Mouse (Mus musculus): ENCODE results near the gene Mrps2. TPM values are rescaled to one million over a fixed set of nuclear protein-coding genes. Genes with fewer than 3 reads are reported as not detected.
A peak's percentile ranks its signal among the peaks of the same experiment; 100 is the strongest.

Mrps2 gene
- polyA plus RNA-seq, 1 experiment from 2014 or later = 66.4 TPM

DNA sequence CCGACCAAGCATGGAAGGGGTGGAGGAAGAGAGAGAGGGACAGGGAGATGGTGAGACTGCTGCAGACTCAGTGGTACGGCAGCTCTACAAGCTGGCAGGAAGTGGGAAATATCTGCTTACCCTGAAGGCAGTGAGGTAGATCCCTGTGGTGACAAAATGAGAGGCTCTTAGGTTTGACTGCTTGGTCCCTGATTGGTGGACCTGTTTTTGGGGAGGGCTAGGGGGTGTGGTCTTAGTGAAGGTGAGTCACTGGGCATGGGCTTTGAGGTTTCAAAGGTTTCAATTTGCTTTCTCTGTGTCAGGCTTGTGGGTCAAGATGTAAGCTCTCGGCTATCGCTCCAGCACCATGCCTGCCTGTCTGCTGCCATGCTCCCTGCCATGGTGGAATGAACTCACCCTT, 22.8 kb upstream of the Mrps2 start:
- ATAC-seq (ENCODE audit: low FRiP score) (no peak), DNase-seq (ENCODE audit: low spot score) (no peak)
- Histone ChIP-seq H3K36me3 (ENCODE audit: control insufficient read depth, insufficient read depth, low read length) (no peaks in the 10 kb centered on the region), H3K27ac (ENCODE audit: low read depth, low read length) (no peak overlapping the region), H3K4me3 (ENCODE audit: low read depth, low read length) (no peak overlapping the region), H3K9me3 (ENCODE audit: control insufficient read depth, low read length) (no peaks in the 10 kb centered on the region), H3K9ac (ENCODE audit: low read depth, low read length) (no peak overlapping the region), H3K27me3 (ENCODE audit: control insufficient read depth, insufficient read depth, low read length) (no peaks in the 10 kb centered on the region), H3K4me2 (replicated peaks; ENCODE audit: low read depth, low read length) (no peak overlapping the region), H3K4me1 (replicated peaks; ENCODE audit: control insufficient read depth, insufficient read depth, low read length) (peaks cover 4% of the 10 kb centered on the region; the same call in 1 of the 2 replicates)
- WGBS = 77% methylated on average over 4 of the region's 4 CpGs

DNA sequence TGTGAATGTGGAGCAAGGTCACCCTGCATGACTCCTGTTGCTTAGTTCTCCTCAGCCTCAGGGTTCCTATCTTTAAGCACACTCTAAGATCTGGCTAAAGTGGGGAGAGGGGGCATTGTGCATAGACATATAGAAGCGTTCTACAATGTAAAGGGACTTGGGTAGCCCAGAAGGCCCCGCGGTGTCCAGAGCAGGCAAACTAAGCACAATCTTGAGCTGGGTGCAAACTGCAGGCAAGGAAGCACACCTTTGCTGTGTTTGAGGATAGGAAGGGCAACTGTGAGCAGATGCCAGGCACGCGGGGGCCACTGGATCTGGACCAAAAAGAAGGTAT, 21.7 kb upstream of the Mrps2 start:
- DNase-seq (ENCODE audit: low spot score) (no peak), ATAC-seq (ENCODE audit: low FRiP score) (0 out of 2 replicates have a peak, but pooled peaks have one; percentile 7)
- Histone ChIP-seq H3K27me3 (ENCODE audit: control insufficient read depth, insufficient read depth, low read length) (no peaks in the 10 kb centered on the region), H3K9me3 (ENCODE audit: control insufficient read depth, low read length) (no peaks in the 10 kb centered on the region), H3K4me2 (replicated peaks; ENCODE audit: low read depth, low read length) (peak overlapping the region; percentile 93), H3K9ac (ENCODE audit: low read depth, low read length) (peak overlapping the region; percentile 85), H3K4me3 (ENCODE audit: low read depth, low read length) (peak overlapping the region; percentile 77), H3K4me1 (replicated peaks; ENCODE audit: control insufficient read depth, insufficient read depth, low read length) (peaks cover 4% of the 10 kb centered on the region; the same call in 1 of the 2 replicates), H3K27ac (ENCODE audit: low read depth, low read length) (peak overlapping the region; percentile 42; the same call in 1 of the 2 replicates), H3K36me3 (ENCODE audit: control insufficient read depth, insufficient read depth, low read length) (no peaks in the 10 kb centered on the region)
- 17% methylated on average over 5 of the region's 5 CpGs for WGBS

DNA sequence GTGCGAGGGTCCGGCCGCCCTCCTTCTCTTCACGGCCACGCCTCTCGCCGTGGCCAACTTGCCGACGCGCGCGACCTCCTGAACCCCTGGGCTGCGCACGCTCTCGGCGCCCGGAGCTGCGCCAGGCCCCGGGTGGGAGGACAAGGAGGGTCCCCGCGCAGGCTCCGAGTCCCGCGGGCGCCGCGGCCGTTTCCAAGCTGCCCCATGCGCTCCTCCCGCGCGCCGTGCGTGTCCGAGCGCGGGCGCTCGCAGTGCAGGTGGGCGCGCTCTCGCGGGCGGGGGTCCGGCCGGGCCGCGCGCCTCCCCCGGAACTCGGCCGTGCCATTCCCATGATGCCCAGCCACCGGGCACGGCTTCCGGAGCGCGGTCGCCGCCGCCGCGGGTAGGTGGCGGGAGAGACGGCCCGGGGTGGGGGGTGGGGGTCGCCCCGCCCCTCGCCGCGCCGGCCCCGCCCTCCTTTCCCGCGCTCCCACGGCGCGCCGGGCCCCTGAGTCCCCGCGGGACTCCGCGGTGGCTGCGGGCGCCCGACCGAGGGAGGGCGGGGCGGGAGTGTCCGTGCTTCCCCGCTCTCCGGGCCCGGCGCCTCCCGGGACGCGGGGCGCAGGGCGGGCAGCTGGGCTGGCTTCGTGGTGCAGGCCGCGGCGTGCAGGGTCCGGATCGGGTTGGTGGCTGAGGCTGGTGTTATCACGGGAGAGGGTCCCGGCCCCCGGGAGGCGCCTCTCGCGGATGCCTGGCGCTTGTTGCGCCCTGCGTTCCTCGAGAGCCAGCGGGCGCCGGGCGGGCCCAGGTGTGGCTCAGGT, 21.2 kb upstream of the Mrps2 start, which contains the start of gene Ppp1r26:
TSS of gene Ppp1r26 (plus strand) at position 286 of the 800 bp plus-strand sequence.
- H3K27ac ChIP-seq (ENCODE audit: low read depth, low read length) = peak within 1 kb of the TSS; percentile 42
- no peaks in the 10 kb centered on the region for H3K27me3 ChIP-seq (ENCODE audit: control insufficient read depth, insufficient read depth, low read length)
- H3K4me2 ChIP-seq (replicated peaks; ENCODE audit: low read depth, low read length) = peak within 1 kb of the TSS; percentile 93
- peak within 1 kb of the TSS; percentile 77 for H3K4me3 ChIP-seq (ENCODE audit: low read depth, low read length)
- peak; percentile 59 for DNase-seq (ENCODE audit: low spot score)
- peaks cover 4% of the 10 kb centered on the region; the same call in 1 of the 2 replicates for H3K4me1 ChIP-seq (replicated peaks; ENCODE audit: control insufficient read depth, insufficient read depth, low read length)
- WGBS = under 1% methylated on average over 74 of the region's 118 CpGs
- H3K9me3 ChIP-seq (ENCODE audit: control insufficient read depth, low read length) = no peaks in the 10 kb centered on the region
- ATAC-seq (ENCODE audit: low FRiP score) = peak; percentile 72
- no peaks in the 10 kb centered on the region for H3K36me3 ChIP-seq (ENCODE audit: control insufficient read depth, insufficient read depth, low read length)
- H3K9ac ChIP-seq (ENCODE audit: low read depth, low read length) = peak within 1 kb of the TSS; percentile 85

GRCm38 (mm10) chr2:28447315-28447670, 20.6 kb upstream of the Mrps2 start:
- Histone ChIP-seq H3K4me2 (replicated peaks; ENCODE audit: low read depth, low read length) (peak overlapping the region; percentile 93), H3K9me3 (ENCODE audit: control insufficient read depth, low read length) (no peaks in the 10 kb centered on the region), H3K27me3 (ENCODE audit: control insufficient read depth, insufficient read depth, low read length) (no peaks in the 10 kb centered on the region), H3K36me3 (ENCODE audit: control insufficient read depth, insufficient read depth, low read length) (no peaks in the 10 kb centered on the region), H3K4me1 (replicated peaks; ENCODE audit: control insufficient read depth, insufficient read depth, low read length) (peaks cover 4% of the 10 kb centered on the region; the same call in 1 of the 2 replicates), H3K4me3 (ENCODE audit: low read depth, low read length) (peak overlapping the region; percentile 77), H3K27ac (ENCODE audit: low read depth, low read length) (no peak overlapping the region; the same call in 1 of the 2 replicates), H3K9ac (ENCODE audit: low read depth, low read length) (peak overlapping the region; percentile 85)
- ATAC-seq (ENCODE audit: low FRiP score) (0 out of 2 replicates have a peak, but pooled peaks have one; percentile 43), DNase-seq (ENCODE audit: low spot score) (no peak)
- 9% methylated on average over 11 of the region's 11 CpGs for WGBS

GRCm38 (mm10) chr2:28451663-28452062, 16.2 kb upstream of the Mrps2 start:
- Histone ChIP-seq H3K27ac (ENCODE audit: low read depth, low read length) (no peak overlapping the region), H3K4me1 (replicated peaks; ENCODE audit: control insufficient read depth, insufficient read depth, low read length) (peaks cover 4% of the 10 kb centered on the region; the same call in 1 of the 2 replicates), H3K27me3 (ENCODE audit: control insufficient read depth, insufficient read depth, low read length) (no peaks in the 10 kb centered on the region), H3K4me3 (ENCODE audit: low read depth, low read length) (no peak overlapping the region), H3K36me3 (ENCODE audit: control insufficient read depth, insufficient read depth, low read length) (no peaks in the 10 kb centered on the region), H3K9me3 (ENCODE audit: control insufficient read depth, low read length) (no peaks in the 10 kb centered on the region), H3K4me2 (replicated peaks; ENCODE audit: low read depth, low read length) (no peak overlapping the region), H3K9ac (ENCODE audit: low read depth, low read length) (no peak overlapping the region)
- ATAC-seq (ENCODE audit: low FRiP score) = no peak
- 93% methylated on average over 11 of the region's 11 CpGs for WGBS
- no peak for DNase-seq (ENCODE audit: low spot score)

DNA sequence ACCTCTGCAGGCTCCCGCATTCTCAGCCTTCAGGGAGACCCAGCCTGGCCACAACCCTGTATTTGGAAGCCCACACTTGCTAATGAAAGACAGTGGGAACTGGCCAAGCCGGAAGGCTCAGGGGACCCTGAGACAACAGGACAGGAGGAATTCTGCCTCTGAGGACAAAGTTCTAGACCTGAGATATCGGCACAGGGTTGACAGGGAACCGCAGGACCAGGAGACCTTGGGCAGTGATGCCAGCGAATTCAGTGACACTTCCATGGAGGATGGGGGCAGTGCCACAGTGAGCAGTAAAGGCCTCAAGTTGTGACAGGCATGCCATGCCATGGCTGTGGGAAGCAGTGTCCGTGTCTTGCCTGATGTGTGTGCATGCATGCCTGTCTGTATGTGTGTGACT, 14.3 kb upstream of the Mrps2 start:
- Histone ChIP-seq H3K27ac (ENCODE audit: low read depth, low read length) (no peak overlapping the region), H3K4me2 (replicated peaks; ENCODE audit: low read depth, low read length) (no peak overlapping the region), H3K4me1 (replicated peaks; ENCODE audit: control insufficient read depth, insufficient read depth, low read length) (no peaks in the 10 kb centered on the region), H3K9ac (ENCODE audit: low read depth, low read length) (no peak overlapping the region), H3K4me3 (ENCODE audit: low read depth, low read length) (no peak overlapping the region), H3K9me3 (ENCODE audit: control insufficient read depth, low read length) (no peaks in the 10 kb centered on the region), H3K36me3 (ENCODE audit: control insufficient read depth, insufficient read depth, low read length) (no peaks in the 10 kb centered on the region), H3K27me3 (ENCODE audit: control insufficient read depth, insufficient read depth, low read length) (no peaks in the 10 kb centered on the region)
- no peak for ATAC-seq (ENCODE audit: low FRiP score)
- WGBS = 85% methylated on average over 6 of the region's 6 CpGs
- no peak for DNase-seq (ENCODE audit: low spot score)

GRCm38 (mm10) chr2:28456616-28457015, 11.2 kb upstream of the Mrps2 start:
- Histone ChIP-seq H3K9me3 (ENCODE audit: control insufficient read depth, low read length) (no peaks in the 10 kb centered on the region), H3K9ac (ENCODE audit: low read depth, low read length) (no peak overlapping the region), H3K36me3 (ENCODE audit: control insufficient read depth, insufficient read depth, low read length) (no peaks in the 10 kb centered on the region), H3K27ac (ENCODE audit: low read depth, low read length) (no peak overlapping the region), H3K4me3 (ENCODE audit: low read depth, low read length) (no peak overlapping the region), H3K27me3 (ENCODE audit: control insufficient read depth, insufficient read depth, low read length) (no peaks in the 10 kb centered on the region), H3K4me2 (replicated peaks; ENCODE audit: low read depth, low read length) (no peak overlapping the region), H3K4me1 (replicated peaks; ENCODE audit: control insufficient read depth, insufficient read depth, low read length) (no peaks in the 10 kb centered on the region)
- ATAC-seq (ENCODE audit: low FRiP score) = no peak
- DNase-seq (ENCODE audit: low spot score) = no peak
- 90% methylated on average over 1 of the region's 1 CpGs for WGBS

DNA sequence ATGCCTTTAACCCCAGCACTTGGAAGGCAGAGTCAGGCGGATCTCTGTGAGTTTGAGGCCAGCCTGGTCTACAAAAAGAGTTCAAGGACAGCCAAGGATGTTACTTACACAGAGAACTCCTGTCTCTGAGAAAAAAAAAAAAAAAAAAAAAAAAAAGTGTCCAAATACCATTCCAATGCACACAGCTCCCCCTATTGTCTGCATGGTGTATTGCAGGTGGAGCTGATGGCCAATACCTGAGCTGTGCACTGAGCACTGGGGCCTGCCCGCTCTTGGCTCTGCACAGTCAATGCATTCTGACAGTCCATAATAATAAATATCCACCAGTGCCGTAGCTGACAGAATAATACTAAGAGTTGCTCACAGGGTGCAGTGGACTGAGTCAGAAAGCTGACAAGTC, 3.9 kb upstream of the Mrps2 start:
- Histone ChIP-seq H3K9me3 (ENCODE audit: control insufficient read depth, low read length) (no peaks in the 10 kb centered on the region), H3K4me1 (replicated peaks; ENCODE audit: control insufficient read depth, insufficient read depth, low read length) (peaks cover 9% of the 10 kb centered on the region; the same call in 1 of the 2 replicates), H3K27me3 (ENCODE audit: control insufficient read depth, insufficient read depth, low read length) (no peaks in the 10 kb centered on the region), H3K4me3 (ENCODE audit: low read depth, low read length) (no peak overlapping the region), H3K4me2 (replicated peaks; ENCODE audit: low read depth, low read length) (no peak overlapping the region), H3K9ac (ENCODE audit: low read depth, low read length) (no peak overlapping the region), H3K36me3 (ENCODE audit: control insufficient read depth, insufficient read depth, low read length) (no peaks in the 10 kb centered on the region), H3K27ac (ENCODE audit: low read depth, low read length) (no peak overlapping the region)
- DNase-seq (ENCODE audit: low spot score) (peak; percentile 70), ATAC-seq (ENCODE audit: low FRiP score) (no peak)
- WGBS = 29% methylated on average over 3 of the region's 3 CpGs

- no peak for ATAC-seq (ENCODE audit: low FRiP score)
- no peak overlapping the region for H3K4me2 ChIP-seq (replicated peaks; ENCODE audit: low read depth, low read length)
- H3K27me3 ChIP-seq (ENCODE audit: control insufficient read depth, insufficient read depth, low read length) = no peaks in the 10 kb centered on the region
- 81% methylated on average over 9 of the region's 9 CpGs for WGBS
- H3K9ac ChIP-seq (ENCODE audit: low read depth, low read length) = no peak overlapping the region
- peaks cover 10% of the 10 kb centered on the region; the same call in 1 of the 2 replicates for H3K4me1 ChIP-seq (replicated peaks; ENCODE audit: control insufficient read depth, insufficient read depth, low read length)
- H3K36me3 ChIP-seq (ENCODE audit: control insufficient read depth, insufficient read depth, low read length) = peaks cover 5% of the 10 kb centered on the region; the same call in 1 of the 2 replicates
- no peak overlapping the region for H3K4me3 ChIP-seq (ENCODE audit: low read depth, low read length)
- no peak overlapping the region for H3K27ac ChIP-seq (ENCODE audit: low read depth, low read length)
- DNase-seq (ENCODE audit: low spot score) = no peak
- H3K9me3 ChIP-seq (ENCODE audit: control insufficient read depth, low read length) = no peaks in the 10 kb centered on the region
Measured at GRCm38 (mm10) chr2:28464919-28465318, 2.9 kb upstream of the Mrps2 start.
